In the genomic region with DNA sequence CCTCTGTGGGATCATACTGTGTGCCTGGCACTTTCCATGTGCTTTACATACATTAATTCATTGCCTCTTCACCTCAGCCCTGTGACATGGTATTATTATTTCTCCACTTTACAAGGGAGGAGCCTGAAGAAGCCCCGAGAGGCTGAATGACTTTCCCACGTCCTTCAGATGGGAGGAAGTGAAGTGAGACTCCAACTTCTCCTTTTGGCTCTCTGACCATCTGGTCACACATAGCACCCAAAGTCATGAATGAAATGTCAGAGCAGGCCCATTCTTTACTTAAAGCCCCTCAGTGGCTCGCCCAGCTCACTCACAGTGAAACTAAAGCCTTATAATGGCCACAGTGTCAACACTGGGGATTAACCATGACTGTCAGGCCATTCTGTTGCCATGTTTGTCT, we compare ENCODE assay signal across 17 mouse cellular contexts. TPM values are rescaled to one million over a fixed set of nuclear protein-coding genes. Genes with fewer than 3 reads are reported as not detected.
"Had no signal": no experiment of that assay in that cellular context is flagged by ENCODE, and none has a peak within 500 bp of the region (broad histone marks: within the 10 kb centered on the region; RNA-seq: fewer than 3 reads in every experiment).

No protein-coding gene starts in this region.

- ATAC-seq: liver, postnatal 0 days; midbrain, embryonic 15.5 days had no signal

- H3K4me1 ChIP-seq: limb, embryonic 12.5 days; midbrain, embryonic 15.5 days; stomach, embryonic 15.5 days had no signal

- H3K4me3 ChIP-seq: layer of hippocampus, adult 2 months; limb, embryonic 12.5 days; liver, embryonic 13.5 days; megakaryocyte, embryonic 14.5 days; midbrain, embryonic 15.5 days; stomach, embryonic 15.5 days had no signal

- DNase-seq: kidney, postnatal 10 days; kidney, postnatal 4 days; liver; liver, embryonic 13.5 days; liver, postnatal 0 days; right cerebral cortex, adult 18-20 months; right cerebral cortex, postnatal 25 days; thymus, adult 2 months; thymus, postnatal 25 days had no signal

- H3K36me3 ChIP-seq: limb, embryonic 12.5 days; liver, embryonic 13.5 days; midbrain, embryonic 15.5 days; stomach, embryonic 15.5 days had no signal

- H3K27me3 ChIP-seq: limb, embryonic 12.5 days; liver, embryonic 13.5 days; midbrain, embryonic 15.5 days had no signal

RNA-seq across cellular contexts. Expression of gene Slc1a7, which starts 32.9 kb away (rescaled TPM):
- total RNA-seq: layer of hippocampus, adult 2 months had no signal
- polyA plus RNA-seq: kidney, embryonic 14.5 days; limb, embryonic 12.5 days; liver, embryonic 13.5 days; liver, postnatal 0 days; midbrain, embryonic 11.5 days; midbrain, embryonic 15.5 days; neural tube, embryonic 14.5 days had no signal
